Mouse (Mus musculus) forebrain, embryonic 13.5 days (tissue): Measurements from ENCODE around the gene Olfr1459. TPM values are rescaled to one million over a fixed set of nuclear protein-coding genes. Genes with fewer than 3 reads are reported as not detected.

Source experiments
- ATAC-seq: fragments of 200-750 bp; cut with Nextera tagmentation; 2 replicates; pipeline ENCODE4 v1.8.0; 2017
- H3K27ac ChIP-seq: fragments of 300-500 bp; sonication (generic); 2 replicates; pipeline ENCODE4 v1.5.1; 2015; ENCODE audit warnings: inconsistent platforms, mild to moderate bottlenecking, moderate library complexity
- H3K27me3 ChIP-seq: fragments of 300-500 bp; sonication (generic); 2 replicates; pipeline ENCODE4 v1.6.1; 2015; ENCODE audit warnings: mild to moderate bottlenecking, inconsistent platforms
- H3K36me3 ChIP-seq: fragments of 300-500 bp; sonication (generic); 2 replicates; pipeline ENCODE4 v1.6.1; 2015; ENCODE audit warnings: mild to moderate bottlenecking, inconsistent platforms; ENCODE audit not compliant: poor library complexity, severe bottlenecking
- H3K4me1 ChIP-seq: fragments of 300-500 bp; sonication (generic); 2 replicates; pipeline ENCODE4 v1.6.1; 2015; ENCODE audit warnings: inconsistent platforms
- H3K4me2 ChIP-seq: fragments of 300-500 bp; sonication (generic); 2 replicates; pipeline ENCODE4 v1.6.1; 2015; ENCODE audit warnings: inconsistent platforms, mild to moderate bottlenecking, moderate library complexity
- H3K4me3 ChIP-seq: fragments of 300-500 bp; sonication (generic); 2 replicates; pipeline ENCODE4 v1.5.1; 2015; ENCODE audit warnings: mild to moderate bottlenecking, inconsistent platforms
- H3K9ac ChIP-seq: fragments of 300-500 bp; sonication (generic); 2 replicates; pipeline ENCODE4 v1.6.1; 2015; ENCODE audit warnings: mild to moderate bottlenecking, inconsistent platforms
- H3K9me3 ChIP-seq: fragments of 300-500 bp; sonication (generic); replicated peaks from 2 replicates; pipeline ENCODE4 v1.6.1; 2016; ENCODE audit warnings: inconsistent platforms
- WGBS: fragments of 180-500 bp; shearing (Covaris S2); methylation state at CpG from one replicate; pipeline ENCODE4 v1.1.7; 2015; 5-methylcytosine and 5-hydroxymethylcytosine counted together
- polyA plus RNA-seq: library from polyadenylated mRNA; unstranded; fragments of >200 nt; fragmentation: Nextera tagmentation; extraction: Ambion mirVana; gene quantifications from 2 replicates; pipeline ENCODE4 v1.2.1, GENCODE M21; 2015

The Olfr1459 gene
- not detected in 2 replicates for polyA plus RNA-seq

DNA sequence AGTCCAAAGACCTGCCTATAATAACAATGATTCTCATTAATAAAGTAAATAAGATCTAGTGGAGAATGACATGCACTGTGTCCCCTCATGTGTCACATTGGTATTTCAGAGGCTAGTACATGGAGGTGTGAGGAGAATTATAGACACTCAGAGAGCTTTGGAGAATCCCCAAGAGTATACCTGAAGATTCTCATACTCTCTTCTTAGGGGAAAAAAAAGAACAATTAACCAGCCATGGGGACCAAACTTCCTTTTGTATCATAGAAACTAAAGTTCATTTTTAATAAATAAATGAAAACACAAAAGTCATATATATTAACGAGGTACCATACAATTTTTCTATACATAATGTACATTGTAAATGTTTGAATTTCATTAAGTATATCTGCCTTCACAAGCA is at the start of gene Olfr1459:
Gene Olfr1459 (minus strand): TSS at position 101 of the 400 bp plus-strand sequence.
- no peak within 1 kb of the TSS for H3K4me3 ChIP-seq
- no peak within 1 kb of the TSS for H3K27ac ChIP-seq
- no peaks in the 10 kb centered on the region for H3K4me1 ChIP-seq
- WGBS: 80% methylated on average over 1 of the region's 1 CpGs
- no peak within 1 kb of the TSS for H3K9ac ChIP-seq
- no peak for ATAC-seq
- H3K36me3 ChIP-seq: no peaks in the 10 kb centered on the region
- no peak within 1 kb of the TSS for H3K4me2 ChIP-seq
- peaks cover 27% of the 10 kb centered on the region for H3K9me3 ChIP-seq
- H3K27me3 ChIP-seq: no peaks in the 10 kb centered on the region

GRCm38 (mm10) chr19:13185434-13185833 is 36.1 kb upstream of the Olfr1459 start, which contains the start of gene Olfr1462:
Olfr1462 (plus strand) TSS chr19:13185734.
- no peak for ATAC-seq
- no peak within 1 kb of the TSS for H3K9ac ChIP-seq
- no peak within 1 kb of the TSS for H3K4me2 ChIP-seq
- H3K36me3 ChIP-seq: no peaks in the 10 kb centered on the region
- no peak within 1 kb of the TSS for H3K27ac ChIP-seq
- WGBS: 91% methylated on average over 1 of the region's 1 CpGs
- no peaks in the 10 kb centered on the region for H3K27me3 ChIP-seq
- H3K4me3 ChIP-seq: no peak within 1 kb of the TSS
- H3K9me3 ChIP-seq: peaks cover 24% of the 10 kb centered on the region
- no peaks in the 10 kb centered on the region for H3K4me1 ChIP-seq

DNA sequence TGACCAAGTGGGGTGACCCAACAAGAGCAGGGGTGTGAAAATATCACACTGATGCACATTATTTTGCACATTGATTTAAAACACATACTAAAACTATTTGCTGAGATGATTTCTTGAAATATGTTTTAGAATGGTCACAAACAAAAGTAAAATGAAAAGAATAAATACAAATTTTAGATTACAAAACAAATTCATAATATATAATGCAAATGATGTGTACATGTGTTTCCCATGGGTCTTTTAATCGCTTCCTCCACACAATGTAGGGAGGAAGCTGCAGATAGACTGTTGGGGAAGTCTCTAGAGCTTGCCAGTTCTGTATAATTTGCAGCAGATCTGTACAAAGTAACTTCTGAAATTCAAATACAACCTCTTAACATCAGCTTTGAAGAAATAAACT is 13.4 kb upstream of the Olfr1459 start, which contains the start of gene Olfr1461:
Gene Olfr1461 (plus strand): TSS at position 301 of the 400 bp plus-strand sequence.
- 52% methylated on average over 1 of the region's 1 CpGs for WGBS
- no peaks in the 10 kb centered on the region for H3K27me3 ChIP-seq
- H3K4me1 ChIP-seq: no peaks in the 10 kb centered on the region
- H3K9me3 ChIP-seq: peaks cover 8% of the 10 kb centered on the region
- H3K27ac ChIP-seq: no peak within 1 kb of the TSS
- no peak within 1 kb of the TSS for H3K4me3 ChIP-seq
- H3K4me2 ChIP-seq: no peak within 1 kb of the TSS
- no peak for ATAC-seq
- no peak within 1 kb of the TSS for H3K9ac ChIP-seq
- H3K36me3 ChIP-seq: no peaks in the 10 kb centered on the region

- H3K4me1 ChIP-seq: no peaks in the 10 kb centered on the region
- no peak within 1 kb of the TSS for H3K4me3 ChIP-seq
- no peak for ATAC-seq
- 87% methylated on average over 3 of the region's 3 CpGs for WGBS
- H3K9me3 ChIP-seq: peaks cover 37% of the 10 kb centered on the region
- H3K27ac ChIP-seq: no peak within 1 kb of the TSS
- H3K36me3 ChIP-seq: no peaks in the 10 kb centered on the region
- no peak within 1 kb of the TSS for H3K4me2 ChIP-seq
- no peak within 1 kb of the TSS for H3K9ac ChIP-seq
- H3K27me3 ChIP-seq: no peaks in the 10 kb centered on the region
Measured at GRCm38 (mm10) chr19:13106675-13107074, 42.7 kb downstream of the Olfr1459 start, which contains the start of gene Olfr1458. Olfr1458 (minus strand) TSS chr19:13106775.

- Histone ChIP-seq H3K9ac (no peak within 1 kb of the TSS), H3K27me3 (no peaks in the 10 kb centered on the region), H3K4me2 (no peak within 1 kb of the TSS), H3K27ac (no peak within 1 kb of the TSS), H3K9me3 (peaks cover 17% of the 10 kb centered on the region), H3K36me3 (no peaks in the 10 kb centered on the region), H3K4me1 (no peaks in the 10 kb centered on the region), H3K4me3 (no peak within 1 kb of the TSS)
- ATAC-seq: no peak
- WGBS: 77% methylated on average over 2 of the region's 2 CpGs
Measured at GRCm38 (mm10) chr19:13097791-13098190, 51.6 kb downstream of the Olfr1459 start, which contains the start of gene Olfr1457. Olfr1457 (minus strand) TSS chr19:13097891.

GRCm38 (mm10) chr19:13093908-13094307 is 55.4 kb downstream of the Olfr1459 start:
- ATAC-seq: no peak
- peaks cover 27% of the 10 kb centered on the region for H3K9me3 ChIP-seq
- no peak overlapping the region for H3K27ac ChIP-seq
- H3K4me1 ChIP-seq: no peaks in the 10 kb centered on the region
- no peaks in the 10 kb centered on the region for H3K27me3 ChIP-seq
- no peaks in the 10 kb centered on the region for H3K36me3 ChIP-seq
- H3K9ac ChIP-seq: no peak overlapping the region
- H3K4me2 ChIP-seq: no peak overlapping the region
- WGBS: 88% methylated on average over 1 of the region's 1 CpGs
- H3K4me3 ChIP-seq: no peak overlapping the region

Other genes with a start within 250 kb of the Olfr1459 start
- gene Olfr1447, start 245.8 kb downstream of the Olfr1459 start, polyA plus RNA-seq: not detected in 2 replicates
- gene Olfr1448, start 225.1 kb downstream of the Olfr1459 start, polyA plus RNA-seq: not detected in 2 replicates
- gene Olfr1449, start 218.7 kb downstream of the Olfr1459 start, polyA plus RNA-seq: not detected in 2 replicates
- gene Olfr1450, start 199.3 kb downstream of the Olfr1459 start, polyA plus RNA-seq: not detected in 2 replicates
- not detected in 2 replicates for gene Olfr1451, start 154.5 kb downstream of the Olfr1459 start, polyA plus RNA-seq
- gene Olfr1453, start 121.2 kb downstream of the Olfr1459 start, polyA plus RNA-seq: not detected in 2 replicates
- not detected in 2 replicates for gene Olfr1454, start 88.9 kb downstream of the Olfr1459 start, polyA plus RNA-seq
- gene Olfr1457, start 51.7 kb downstream of the Olfr1459 start, polyA plus RNA-seq: not detected in 2 replicates
- not detected in 2 replicates for gene Olfr1458, start 42.8 kb downstream of the Olfr1459 start, polyA plus RNA-seq
- not detected in 2 replicates for gene Olfr1461, start 13.5 kb upstream of the Olfr1459 start, polyA plus RNA-seq
- gene Olfr1462, start 36.2 kb upstream of the Olfr1459 start, polyA plus RNA-seq: not detected in 2 replicates
- gene Olfr1463, start 81.8 kb upstream of the Olfr1459 start, polyA plus RNA-seq: not detected in 2 replicates
- gene Olfr1465, start 166.0 kb upstream of the Olfr1459 start, polyA plus RNA-seq: not detected in 2 replicates
- gene Olfr1466, start 189.3 kb upstream of the Olfr1459 start, polyA plus RNA-seq: not detected in 2 replicates
- gene Olfr1467, start 212.7 kb upstream of the Olfr1459 start, polyA plus RNA-seq: not detected in 2 replicates